Mouse (Mus musculus) MEL (cell line): ENCODE results near the gene Ube2q1. TPM values are rescaled to one million over a fixed set of nuclear protein-coding genes. Genes with fewer than 3 reads are reported as not detected.
A peak's percentile ranks its signal among the peaks of the same experiment; 100 is the strongest.

Experiments used
- DNase-seq: peaks from one replicate; pipeline ENCODE4 v3.0.0; 2011; ENCODE audit warnings: low read depth, low spot score
- H3K27ac ChIP-seq: 2 replicates; pipeline ENCODE4 v1.5.1; 2012; ENCODE audit warnings: low read depth, mild to moderate bottlenecking, control low read depth, low read length, moderate library complexity; ENCODE audit not compliant: control insufficient read depth
- H3K27me3 ChIP-seq, 2 experiments: fragments of 150-350 bp in 1 of 2; sonication (generic) in 1 of 2; 2 replicates each; pipeline ENCODE4 v1.6.1; 2012; ENCODE audit warnings: low read length in 2 of 2, mild to moderate bottlenecking in 2 of 2, improper control_type of control experiment in 1 of 2, moderate library complexity in 1 of 2; ENCODE audit not compliant: insufficient read depth in 2 of 2, control insufficient read depth in 1 of 2
- H3K36me3 ChIP-seq, 2 experiments: 2 replicates each; pipeline ENCODE4 v1.6.1; 2012 to 2014; ENCODE audit warnings: low read length in 2 of 2, improper control_type of control experiment in 1 of 2, inconsistent platforms in 1 of 2, mild to moderate bottlenecking in 1 of 2; ENCODE audit not compliant: insufficient read depth in 2 of 2, control insufficient read depth in 1 of 2
- H3K4me1 ChIP-seq, 2 experiments: fragments of 150-350 bp in 1 of 2; sonication (generic) in 1 of 2; 2 replicates each; pipeline ENCODE4 v1.6.1; 2012; ENCODE audit warnings: low read length in 2 of 2, improper control_type of control experiment in 1 of 2, mild to moderate bottlenecking in 1 of 2; ENCODE audit not compliant: insufficient read depth in 2 of 2, control insufficient read depth in 1 of 2
- H3K4me3 ChIP-seq, 2 experiments: fragments of 150-350 bp in 1 of 2; sonication (generic) in 1 of 2; 2 replicates each; pipeline ENCODE4 v1.5.1; 2012; ENCODE audit warnings: low read depth in 2 of 2, low read length in 2 of 2, mild to moderate bottlenecking in 2 of 2, moderate library complexity in 2 of 2, control low read depth in 1 of 2, improper control_type of control experiment in 1 of 2; ENCODE audit not compliant: control insufficient read depth in 1 of 2, insufficient read depth in 1 of 2
- H3K79me2 ChIP-seq: 2 replicates; pipeline ENCODE4 v1.6.1; 2012; ENCODE audit warnings: mild to moderate bottlenecking, low read length, moderate library complexity; ENCODE audit not compliant: control insufficient read depth, poor library complexity, insufficient read depth
- H3K9ac ChIP-seq: 2 replicates; pipeline ENCODE4 v1.6.1; 2012; ENCODE audit warnings: low read depth, mild to moderate bottlenecking, control low read depth, low read length, moderate library complexity; ENCODE audit not compliant: control insufficient read depth, poor library complexity, severe bottlenecking
- H3K9me3 ChIP-seq: fragments of 150-350 bp; sonication (generic); replicated peaks from 2 replicates; pipeline ENCODE4 v1.6.1; 2012; ENCODE audit warnings: mild to moderate bottlenecking, low read length, improper control_type of control experiment, moderate library complexity; ENCODE audit not compliant: insufficient read depth
- BHLHE40 ChIP-seq: IDR thresholded peaks from 2 replicates; pipeline ENCODE4 v1.6.1; 2012; ENCODE audit warnings: low read depth, mild to moderate bottlenecking, inconsistent platforms, low read length, improper control_type of control experiment, borderline replicate concordance
- CHD1 ChIP-seq: IDR thresholded peaks from 2 replicates; pipeline ENCODE4 v1.6.1; 2012; ENCODE audit warnings: low read depth, mild to moderate bottlenecking, inconsistent platforms, low read length, improper control_type of control experiment
- CHD2 ChIP-seq: IDR thresholded peaks from 2 replicates; pipeline ENCODE4 v1.6.1; 2011; ENCODE audit warnings: low read length, improper control_type of control experiment
- E2F4 ChIP-seq: IDR thresholded peaks from 2 replicates; pipeline ENCODE4 v1.6.1; 2011; ENCODE audit warnings: low read depth, low read length, improper control_type of control experiment, borderline replicate concordance
- ELF1 ChIP-seq: IDR thresholded peaks from 2 replicates; pipeline ENCODE4 v1.6.1; 2014; ENCODE audit warnings: low read depth, mild to moderate bottlenecking, inconsistent platforms, low read length, improper control_type of control experiment, moderate library complexity
- EP300 ChIP-seq, 2 experiments: IDR thresholded peaks; 2 replicates each; pipeline ENCODE4 v1.6.1; 2011; ENCODE audit warnings: improper control_type of control experiment in 2 of 2, low read length in 2 of 2, low read depth in 1 of 2, mild to moderate bottlenecking in 1 of 2
- ETS1 ChIP-seq: IDR thresholded peaks from 2 replicates; pipeline ENCODE4 v1.6.1; 2012; ENCODE audit warnings: low read depth, mild to moderate bottlenecking, inconsistent platforms, low read length, improper control_type of control experiment, moderate library complexity
- GABPA ChIP-seq: IDR thresholded peaks from 2 replicates; pipeline ENCODE4 v1.6.1; 2012; ENCODE audit warnings: low read depth, mild to moderate bottlenecking, inconsistent platforms, low read length, improper control_type of control experiment, moderate library complexity
- GATA1 ChIP-seq: IDR thresholded peaks from 2 replicates; pipeline ENCODE4 v1.6.1; 2011; ENCODE audit warnings: low read depth, low read length, improper control_type of control experiment
- HCFC1 ChIP-seq: IDR thresholded peaks from 2 replicates; pipeline ENCODE4 v1.6.1; 2012; ENCODE audit warnings: low read depth, mild to moderate bottlenecking, inconsistent platforms, low read length, improper control_type of control experiment, moderate library complexity
- JUND ChIP-seq: IDR thresholded peaks from 2 replicates; pipeline ENCODE4 v1.6.1; 2011; ENCODE audit warnings: low read depth, mild to moderate bottlenecking, improper control_type of control experiment, low read length
- MAFK ChIP-seq: IDR thresholded peaks from 2 replicates; pipeline ENCODE4 v1.6.1; 2011; ENCODE audit warnings: low read depth, mild to moderate bottlenecking, low read length, improper control_type of control experiment, borderline replicate concordance
- MAX ChIP-seq: IDR thresholded peaks from 2 replicates; pipeline ENCODE4 v1.6.1; 2011; ENCODE audit warnings: low read length, improper control_type of control experiment
- MAZ ChIP-seq: IDR thresholded peaks from 2 replicates; pipeline ENCODE4 v1.6.1; 2012; ENCODE audit warnings: low read depth, mild to moderate bottlenecking, inconsistent platforms, low read length, improper control_type of control experiment
- MEF2A ChIP-seq: IDR thresholded peaks from 2 replicates; pipeline ENCODE4 v1.6.1; 2014; ENCODE audit warnings: low read depth, mild to moderate bottlenecking, inconsistent platforms, low read length, improper control_type of control experiment; ENCODE audit not compliant: poor library complexity, insufficient replicate concordance, severe bottlenecking; ENCODE audit errors: extremely low read depth
- MXI1 ChIP-seq: IDR thresholded peaks from 2 replicates; pipeline ENCODE4 v1.6.1; 2011; ENCODE audit warnings: mild to moderate bottlenecking, low read depth, low read length, improper control_type of control experiment
- MYC ChIP-seq: IDR thresholded peaks from 2 replicates; pipeline ENCODE4 v1.6.1; 2011; ENCODE audit warnings: low read depth, mild to moderate bottlenecking, low read length, improper control_type of control experiment, moderate library complexity
- NELFE ChIP-seq: IDR thresholded peaks from 2 replicates; pipeline ENCODE4 v1.6.1; 2011; ENCODE audit warnings: low read depth, low read length, improper control_type of control experiment
- NRF1 ChIP-seq: IDR thresholded peaks from 2 replicates; pipeline ENCODE4 v1.6.1; 2014; ENCODE audit warnings: low read depth, mild to moderate bottlenecking, inconsistent platforms, low read length, improper control_type of control experiment, moderate library complexity; ENCODE audit not compliant: poor library complexity, insufficient read depth, severe bottlenecking
- POLR2A ChIP-seq, 2 experiments: IDR thresholded peaks; 2 replicates each; pipeline ENCODE4 v1.6.1; 2011 to 2012; ENCODE audit warnings: low read length in 2 of 2, mild to moderate bottlenecking in 2 of 2, control low read depth in 1 of 2, improper control_type of control experiment in 1 of 2, low read depth in 1 of 2, moderate library complexity in 1 of 2; ENCODE audit not compliant: control insufficient read depth in 1 of 2, insufficient read depth in 1 of 2, poor library complexity in 1 of 2
- POLR2AphosphoS2 ChIP-seq: IDR thresholded peaks from 2 replicates; pipeline ENCODE4 v1.6.1; 2011; ENCODE audit warnings: low read length, improper control_type of control experiment
- POLR2AphosphoS5 ChIP-seq: IDR thresholded peaks from 2 replicates; pipeline ENCODE4 v1.6.1; 2012; ENCODE audit warnings: low read depth, borderline replicate concordance, mild to moderate bottlenecking, inconsistent platforms, low read length, moderate library complexity, mixed read lengths
- RAD21 ChIP-seq: IDR thresholded peaks from 2 replicates; pipeline ENCODE4 v1.6.1; 2011; ENCODE audit warnings: mild to moderate bottlenecking, low read depth, low read length, improper control_type of control experiment
- RCOR1 ChIP-seq: IDR thresholded peaks from 2 replicates; pipeline ENCODE4 v1.6.1; 2012; ENCODE audit warnings: low read depth, mild to moderate bottlenecking, inconsistent platforms, low read length, improper control_type of control experiment
- SIN3A ChIP-seq: IDR thresholded peaks from 2 replicates; pipeline ENCODE4 v1.6.1; 2012; ENCODE audit warnings: low read length, improper control_type of control experiment, inconsistent platforms
- SMC3 ChIP-seq: IDR thresholded peaks from 2 replicates; pipeline ENCODE4 v1.6.1; 2011; ENCODE audit warnings: low read depth, low read length, improper control_type of control experiment
- TAL1 ChIP-seq: IDR thresholded peaks from 2 replicates; pipeline ENCODE4 v1.6.1; 2012; ENCODE audit warnings: mild to moderate bottlenecking, inconsistent platforms, low read length, moderate library complexity, mixed read lengths
- TBP ChIP-seq: IDR thresholded peaks from 2 replicates; pipeline ENCODE4 v1.8.0; 2011; ENCODE audit warnings: low read depth, low read length, improper control_type of control experiment
- TCF12 ChIP-seq: IDR thresholded peaks from 2 replicates; pipeline ENCODE4 v1.6.1; 2014; ENCODE audit warnings: low read depth, mild to moderate bottlenecking, inconsistent platforms, low read length, improper control_type of control experiment, moderate library complexity
- UBTF ChIP-seq: IDR thresholded peaks from 2 replicates; pipeline ENCODE4 v1.6.1; 2012; ENCODE audit warnings: low read depth, mild to moderate bottlenecking, inconsistent platforms, low read length, improper control_type of control experiment, moderate library complexity, borderline replicate concordance; ENCODE audit not compliant: insufficient read depth
- USF1 ChIP-seq: IDR thresholded peaks from 2 replicates; pipeline ENCODE4 v1.6.1; 2014; ENCODE audit warnings: low read depth, mild to moderate bottlenecking, inconsistent platforms, low read length, improper control_type of control experiment, moderate library complexity
- ZC3H11A ChIP-seq: IDR thresholded peaks from 2 replicates; pipeline ENCODE4 v1.6.1; 2012; ENCODE audit warnings: low read depth, mild to moderate bottlenecking, inconsistent platforms, low read length, improper control_type of control experiment
- ZKSCAN1 ChIP-seq: IDR thresholded peaks from 2 replicates; pipeline ENCODE4 v1.6.1; 2012; ENCODE audit warnings: low read depth, mild to moderate bottlenecking, inconsistent platforms, low read length, improper control_type of control experiment, moderate library complexity
- ZMIZ1 ChIP-seq: IDR thresholded peaks from 2 replicates; pipeline ENCODE4 v1.6.1; 2012; ENCODE audit warnings: low read depth, mild to moderate bottlenecking, inconsistent platforms, low read length, improper control_type of control experiment, moderate library complexity
- ZNF384 ChIP-seq: IDR thresholded peaks from 2 replicates; pipeline ENCODE4 v1.6.1; 2012; ENCODE audit warnings: low read depth, mild to moderate bottlenecking, inconsistent platforms, low read length, improper control_type of control experiment
- polyA plus RNA-seq, 2 experiments: library from polyadenylated mRNA; stranded (reverse) in 1 of 2; unstranded in 1 of 2; fragments of >175 nt in 1 of 2; fragments of >200 nt in 1 of 2; gene quantifications; 2 replicates each; pipeline versions ENCODE4 v1.2.1 to v1.2.4; 2012; ENCODE audit warnings: low replicate concordance in 2 of 2, low read depth in 1 of 2; ENCODE audit not compliant: insufficient read length in 2 of 2, insufficient read depth in 1 of 2, missing spikeins in 1 of 2
- total RNA-seq: library from RNA; depleted of rRNA; stranded (reverse); fragments of 300-350 nt; gene quantifications from 2 replicates; pipeline ENCODE4 v1.2.3, GENCODE M21; 2012; rRNA removed

Gene Ube2q1
- total RNA-seq, result 72.6 and 73.8 TPM in 2 replicates
- polyA plus RNA-seq, result 100 to 1,000 TPM in 1 of 2 experiments, 10 to 100 TPM in 1; 89.0 to 162 TPM

DNA sequence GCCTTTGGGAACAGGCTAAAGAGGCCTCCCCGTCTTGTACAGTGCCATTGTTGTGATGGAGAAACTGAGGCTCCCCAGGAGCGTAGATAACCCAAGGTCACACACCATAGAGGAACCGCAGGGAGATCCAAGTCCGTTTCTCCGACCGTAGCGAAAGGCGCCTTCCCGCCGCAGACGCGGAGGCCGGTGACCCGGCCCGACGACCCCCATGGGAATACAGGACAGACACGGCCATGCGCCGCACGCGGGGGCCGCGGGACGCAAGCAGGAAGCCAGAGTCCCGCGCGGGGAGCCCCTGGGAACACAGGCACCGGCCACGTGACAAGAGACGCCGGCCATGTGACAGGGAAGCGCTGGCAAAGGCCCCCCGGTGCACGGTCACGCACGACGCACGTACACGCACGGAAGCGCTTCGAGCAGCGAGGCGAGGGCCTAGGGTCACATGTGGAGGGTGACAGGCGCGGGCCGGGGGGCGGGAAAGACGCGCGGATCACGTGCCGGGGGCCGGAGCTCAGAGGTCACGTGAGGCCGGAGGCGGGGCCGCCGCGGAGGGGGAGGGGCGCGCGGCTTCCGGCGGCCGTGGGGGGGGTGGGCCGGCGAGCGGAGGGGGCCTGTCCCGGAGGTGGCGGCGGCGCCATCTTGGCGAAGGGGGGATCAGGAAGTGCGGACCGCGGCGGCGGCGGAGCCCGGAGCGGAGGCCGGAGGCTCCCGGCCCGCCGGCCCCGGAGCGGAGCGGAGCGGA lies at the start of gene Ube2q1:
Gene Ube2q1 (plus strand): TSS at position 649 of the 742 bp plus-strand sequence.
- peak within 1 kb of the TSS; percentile 83 to 92 for H3K4me3 ChIP-seq
- H3K9ac ChIP-seq, result peak within 1 kb of the TSS; percentile 98
- peaks cover 43% of the 10 kb centered on the region for H3K79me2 ChIP-seq
- no peaks in the 10 kb centered on the region for H3K9me3 ChIP-seq
- H3K27me3 ChIP-seq, result no peaks in the 10 kb centered on the region
- H3K4me1 ChIP-seq, result peaks cover 22 to 37% of the 10 kb centered on the region in 2 experiments
- H3K36me3 ChIP-seq, result peaks cover 15 to 38% of the 10 kb centered on the region in 2 experiments
- peak; percentile 98 for DNase-seq
- H3K27ac ChIP-seq, result peak within 1 kb of the TSS; percentile 92
- TF ChIP-seq JUND (no peak), RCOR1 (0 out of 2 replicates have a peak, but pooled peaks have one; percentile 37), MAX (peak; percentile 99), USF1 (peak; percentile 97), TCF12 (peak; percentile 71), MAFK (no peak), TAL1 (no peak), UBTF (no peak), MEF2A (0 out of 2 replicates have a peak, but pooled peaks have one; percentile 8), ELF1 (peak; percentile 91), ETS1 (peak; percentile 87), ZKSCAN1 (no peak), SMC3 (no peak), HCFC1 (peak; percentile 89), POLR2AphosphoS5 (no peak), RAD21 (no peak), TBP (peak; percentile 24; the same call in 1 of the 2 replicates), CHD1 (no peak; the same call in 1 of the 2 replicates), ZC3H11A (no peak), BHLHE40 (peak; percentile 99), ZNF384 (no peak), E2F4 (no peak), SIN3A (peak; percentile 91), ZMIZ1 (peak; percentile 59; the same call in 1 of the 2 replicates), EP300 (IDR thresholded peaks at IDR 0.05; ENCODE audit: low read depth in 1 of 2, low read length in 2 of 2) (peak in 1 of 2 experiments; percentile 57; a peak in 1 of 4 replicates), NRF1 (0 out of 2 replicates have a peak, but pooled peaks have one; percentile 43), GABPA (no peak), MAZ (peak; percentile 95), POLR2AphosphoS2 (peak; percentile 67; the same call in 1 of the 2 replicates), GATA1 (no peak), CHD2 (no peak), MYC (peak; percentile 96), POLR2A (IDR thresholded peaks at IDR 0.05; ENCODE audit: control insufficient read depth in 1 of 2, insufficient read depth in 1 of 2, low read depth in 1 of 2, low read length in 2 of 2, poor library complexity in 1 of 2) (peak; percentile 78 to 79), NELFE (peak; percentile 78), MXI1 (peak; percentile 86)
